Mouse (Mus musculus): ENCODE measurements at regions not wholly inside any gene's neighbourhood (a gene's known extent, or its start where the extent isn't known, plus 50 kb on each side); places are given as distances from the start of the nearest gene placed in this dataset.

- no peaks in the 10 kb centered on the region for H3K36me3 ChIP-seq (ENCODE audit: control insufficient read depth, insufficient read depth, low read length)
- no peaks in the 10 kb centered on the region for H3K27me3 ChIP-seq (ENCODE audit: control insufficient read depth, insufficient read depth, low read length)
- H3K9ac ChIP-seq (replicated peaks; ENCODE audit: low read length) = no peak overlapping the region
- ATAC-seq (ENCODE audit: low FRiP score, low TSS enrichment) (no peak), DNase-seq (no peak)
- H3K9me3 ChIP-seq (ENCODE audit: control insufficient read depth, low read length) = no peaks in the 10 kb centered on the region
- H3K4me1 ChIP-seq (ENCODE audit: control insufficient read depth, insufficient read depth, low read length) = no peaks in the 10 kb centered on the region
- WGBS = 54% methylated on average over 3 of the region's 3 CpGs
- H3K4me3 ChIP-seq (replicated peaks; ENCODE audit: low read depth, low read length) = no peak overlapping the region
- H3K4me2 ChIP-seq (ENCODE audit: low read length) = no peak overlapping the region
- no peak overlapping the region for H3K27ac ChIP-seq (replicated peaks; ENCODE audit: low read depth, low read length)
Measured at GRCm38 (mm10) chr4:8382125-8382417, 143.2 kb upstream of the Car8 start.

GRCm38 (mm10) chr4:8381408-8382124 is 142.7 kb upstream of the Car8 start:
- 30% methylated on average over 13 of the region's 13 CpGs for WGBS
- DNase-seq (no peak), ATAC-seq (ENCODE audit: low FRiP score, low TSS enrichment) (peak; percentile 38; the same call in 1 of the 2 replicates)
- Histone ChIP-seq H3K27me3 (ENCODE audit: control insufficient read depth, insufficient read depth, low read length) (no peaks in the 10 kb centered on the region), H3K4me1 (ENCODE audit: control insufficient read depth, insufficient read depth, low read length) (no peaks in the 10 kb centered on the region), H3K27ac (replicated peaks; ENCODE audit: low read depth, low read length) (no peak overlapping the region), H3K9me3 (ENCODE audit: control insufficient read depth, low read length) (no peaks in the 10 kb centered on the region), H3K9ac (replicated peaks; ENCODE audit: low read length) (no peak overlapping the region), H3K36me3 (ENCODE audit: control insufficient read depth, insufficient read depth, low read length) (no peaks in the 10 kb centered on the region), H3K4me2 (ENCODE audit: low read length) (no peak overlapping the region), H3K4me3 (replicated peaks; ENCODE audit: low read depth, low read length) (no peak overlapping the region)

GRCm38 (mm10) chr4:8380711-8381338 is 142.0 kb upstream of the Car8 start:
- no peak overlapping the region for H3K9ac ChIP-seq (replicated peaks; ENCODE audit: low read length)
- H3K27me3 ChIP-seq (ENCODE audit: control insufficient read depth, insufficient read depth, low read length) = no peaks in the 10 kb centered on the region
- H3K36me3 ChIP-seq (ENCODE audit: control insufficient read depth, insufficient read depth, low read length) = no peaks in the 10 kb centered on the region
- H3K4me3 ChIP-seq (replicated peaks; ENCODE audit: low read depth, low read length) = no peak overlapping the region
- H3K27ac ChIP-seq (replicated peaks; ENCODE audit: low read depth, low read length) = no peak overlapping the region
- ATAC-seq (ENCODE audit: low FRiP score, low TSS enrichment) = peak; percentile 63
- no peaks in the 10 kb centered on the region for H3K9me3 ChIP-seq (ENCODE audit: control insufficient read depth, low read length)
- peak; percentile 90 for DNase-seq
- no peaks in the 10 kb centered on the region for H3K4me1 ChIP-seq (ENCODE audit: control insufficient read depth, insufficient read depth, low read length)
- no peak overlapping the region for H3K4me2 ChIP-seq (ENCODE audit: low read length)
- WGBS = 65% methylated on average over 5 of the region's 5 CpGs

DNA sequence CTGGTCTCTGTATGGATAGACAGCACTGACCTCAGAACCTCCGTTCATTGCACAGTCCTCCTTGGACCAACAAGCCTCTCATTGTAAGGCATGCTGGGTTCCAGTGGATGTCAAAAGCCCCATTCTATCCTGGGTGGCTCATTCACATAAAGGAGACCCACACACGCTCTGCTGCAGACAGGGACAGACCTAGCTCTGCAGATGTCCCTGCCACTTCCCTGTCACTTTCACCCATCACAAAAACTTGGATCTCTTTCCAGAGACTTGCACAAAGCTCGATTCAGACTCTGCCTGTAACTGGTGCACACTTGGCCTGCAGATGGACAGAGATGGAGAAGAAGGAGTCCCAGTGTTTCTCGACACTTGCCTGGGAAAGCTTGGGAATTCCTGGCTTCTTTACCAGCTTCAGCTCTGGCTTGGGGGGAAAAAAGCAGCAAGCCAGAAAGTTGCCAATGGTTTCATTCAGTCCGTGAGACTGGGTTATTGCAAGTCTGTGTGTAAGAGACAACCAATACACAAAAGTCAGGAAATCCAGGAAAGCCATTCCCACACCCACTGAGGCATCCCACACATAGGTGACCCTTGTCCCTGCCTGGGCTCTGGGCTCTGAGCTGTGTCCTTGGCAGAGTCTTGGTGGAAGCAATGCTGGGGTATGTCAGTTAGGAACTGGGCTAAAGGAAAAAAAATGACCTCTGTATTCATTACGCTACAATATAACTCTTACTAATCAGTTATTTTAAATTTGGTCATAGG is 136.1 kb upstream of the Car8 start:
- Histone ChIP-seq H3K9me3 (ENCODE audit: control insufficient read depth, low read length) (no peaks in the 10 kb centered on the region), H3K4me2 (ENCODE audit: low read length) (no peak overlapping the region), H3K4me1 (ENCODE audit: control insufficient read depth, insufficient read depth, low read length) (no peaks in the 10 kb centered on the region), H3K27ac (replicated peaks; ENCODE audit: low read depth, low read length) (no peak overlapping the region), H3K27me3 (ENCODE audit: control insufficient read depth, insufficient read depth, low read length) (no peaks in the 10 kb centered on the region), H3K4me3 (replicated peaks; ENCODE audit: low read depth, low read length) (no peak overlapping the region), H3K36me3 (ENCODE audit: control insufficient read depth, insufficient read depth, low read length) (no peaks in the 10 kb centered on the region), H3K9ac (replicated peaks; ENCODE audit: low read length) (no peak overlapping the region)
- DNase-seq = no peak
- no peak for ATAC-seq (ENCODE audit: low FRiP score, low TSS enrichment)
- 79% methylated on average over 6 of the region's 6 CpGs for WGBS

- H3K36me3 ChIP-seq (ENCODE audit: control insufficient read depth, insufficient read depth, low read length) = no peaks in the 10 kb centered on the region
- H3K9ac ChIP-seq (replicated peaks; ENCODE audit: low read length) = no peak overlapping the region
- H3K4me1 ChIP-seq (ENCODE audit: control insufficient read depth, insufficient read depth, low read length) = no peaks in the 10 kb centered on the region
- no peak overlapping the region for H3K4me2 ChIP-seq (ENCODE audit: low read length)
- no peak overlapping the region for H3K27ac ChIP-seq (replicated peaks; ENCODE audit: low read depth, low read length)
- H3K9me3 ChIP-seq (ENCODE audit: control insufficient read depth, low read length) = no peaks in the 10 kb centered on the region
- H3K4me3 ChIP-seq (replicated peaks; ENCODE audit: low read depth, low read length) = no peak overlapping the region
- 81% methylated on average over 3 of the region's 3 CpGs for WGBS
- ATAC-seq (ENCODE audit: low FRiP score, low TSS enrichment) = no peak
- no peak for DNase-seq
- H3K27me3 ChIP-seq (ENCODE audit: control insufficient read depth, insufficient read depth, low read length) = no peaks in the 10 kb centered on the region
Measured at GRCm38 (mm10) chr4:8374061-8374460, 135.2 kb upstream of the Car8 start.

GRCm38 (mm10) chr4:8372069-8372468 is 133.2 kb upstream of the Car8 start:
- H3K36me3 ChIP-seq (ENCODE audit: control insufficient read depth, insufficient read depth, low read length) = no peaks in the 10 kb centered on the region
- H3K9me3 ChIP-seq (ENCODE audit: control insufficient read depth, low read length) = no peaks in the 10 kb centered on the region
- H3K9ac ChIP-seq (replicated peaks; ENCODE audit: low read length) = no peak overlapping the region
- WGBS = 67% methylated on average over 3 of the region's 3 CpGs
- no peak overlapping the region for H3K4me2 ChIP-seq (ENCODE audit: low read length)
- DNase-seq (no peak), ATAC-seq (ENCODE audit: low FRiP score, low TSS enrichment) (no peak)
- H3K27me3 ChIP-seq (ENCODE audit: control insufficient read depth, insufficient read depth, low read length) = no peaks in the 10 kb centered on the region
- H3K4me3 ChIP-seq (replicated peaks; ENCODE audit: low read depth, low read length) = no peak overlapping the region
- no peak overlapping the region for H3K27ac ChIP-seq (replicated peaks; ENCODE audit: low read depth, low read length)
- no peaks in the 10 kb centered on the region for H3K4me1 ChIP-seq (ENCODE audit: control insufficient read depth, insufficient read depth, low read length)

GRCm38 (mm10) chr4:8370786-8371185 is 131.9 kb upstream of the Car8 start:
- no peak for DNase-seq
- ATAC-seq (ENCODE audit: low FRiP score, low TSS enrichment) = no peak
- H3K36me3 ChIP-seq (ENCODE audit: control insufficient read depth, insufficient read depth, low read length) = no peaks in the 10 kb centered on the region
- H3K9me3 ChIP-seq (ENCODE audit: control insufficient read depth, low read length) = no peaks in the 10 kb centered on the region
- no peak overlapping the region for H3K4me3 ChIP-seq (replicated peaks; ENCODE audit: low read depth, low read length)
- no peak overlapping the region for H3K4me2 ChIP-seq (ENCODE audit: low read length)
- H3K9ac ChIP-seq (replicated peaks; ENCODE audit: low read length) = no peak overlapping the region
- H3K27me3 ChIP-seq (ENCODE audit: control insufficient read depth, insufficient read depth, low read length) = no peaks in the 10 kb centered on the region
- H3K27ac ChIP-seq (replicated peaks; ENCODE audit: low read depth, low read length) = no peak overlapping the region
- H3K4me1 ChIP-seq (ENCODE audit: control insufficient read depth, insufficient read depth, low read length) = no peaks in the 10 kb centered on the region
- 74% methylated on average over 9 of the region's 9 CpGs for WGBS

DNA sequence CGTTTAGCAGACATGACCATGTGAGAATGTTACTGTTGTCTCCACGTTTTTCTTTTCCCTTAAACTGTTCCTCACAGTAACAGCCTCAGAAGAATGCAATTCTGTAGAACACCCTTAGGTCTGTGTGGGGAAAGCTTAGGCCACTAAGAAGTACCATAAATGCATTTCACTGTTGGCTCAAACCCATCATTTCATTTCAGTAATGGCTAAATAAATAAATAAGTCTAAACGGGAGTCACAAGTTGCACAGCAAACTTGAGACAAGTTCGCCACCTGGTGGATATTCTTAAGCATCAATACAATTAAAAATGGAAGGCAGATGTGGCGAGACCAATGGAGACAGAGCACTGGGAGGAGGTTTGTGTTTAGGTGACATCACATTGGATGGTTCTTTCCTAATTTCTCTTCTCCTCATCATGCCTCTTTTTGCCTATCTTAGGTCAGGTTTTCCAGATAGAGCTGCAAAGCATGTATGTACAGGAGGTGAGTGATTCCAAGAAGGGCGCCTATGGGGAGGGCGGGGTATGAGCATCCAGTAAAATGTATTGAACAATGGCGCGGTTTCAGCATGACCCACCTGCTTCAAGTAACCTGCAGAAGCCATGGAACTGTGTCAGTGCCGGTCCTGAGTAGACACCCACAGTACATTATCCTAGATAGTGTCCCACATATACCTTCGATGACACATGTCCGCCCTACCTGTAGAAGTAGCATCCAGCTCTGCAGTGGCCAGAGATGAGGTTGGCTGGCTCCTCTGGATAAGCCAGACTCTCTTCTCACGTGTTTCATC is 128.8 kb upstream of the Car8 start:
- Histone ChIP-seq H3K9ac (replicated peaks; ENCODE audit: low read length) (no peak overlapping the region), H3K27ac (replicated peaks; ENCODE audit: low read depth, low read length) (no peak overlapping the region), H3K4me1 (ENCODE audit: control insufficient read depth, insufficient read depth, low read length) (no peaks in the 10 kb centered on the region), H3K27me3 (ENCODE audit: control insufficient read depth, insufficient read depth, low read length) (no peaks in the 10 kb centered on the region), H3K4me2 (ENCODE audit: low read length) (no peak overlapping the region), H3K9me3 (ENCODE audit: control insufficient read depth, low read length) (no peaks in the 10 kb centered on the region), H3K4me3 (replicated peaks; ENCODE audit: low read depth, low read length) (no peak overlapping the region), H3K36me3 (ENCODE audit: control insufficient read depth, insufficient read depth, low read length) (no peaks in the 10 kb centered on the region)
- peak; percentile 51; the same call in 1 of the 2 replicates for ATAC-seq (ENCODE audit: low FRiP score, low TSS enrichment)
- 64% methylated on average over 13 of the region's 13 CpGs for WGBS
- DNase-seq = peak; percentile 92

Data from midbrain, embryonic 14.5 days (tissue).